Mouse (Mus musculus) gastrocnemius, adult 8-10 months (tissue): ENCODE measurements around the gene Ptpn11. TPM values are rescaled to one million over a fixed set of nuclear protein-coding genes. Genes with fewer than 3 reads are reported as not detected.

Source experiments
- DNase-seq, 2 experiments: peaks; one replicate each; pipeline ENCODE4 v3.0.0; 2022; ENCODE audit warnings: low spot score in 2 of 2
- total RNA-seq, 4 experiments: library from RNA; stranded (reverse); gene quantifications; 2 replicates each; pipeline ENCODE4 v1.2.4; 2022

Ptpn11 gene
- total RNA-seq, 4 experiments from 2014 or later, result 60.1 to 89.9 (median 74.9) TPM

DNA sequence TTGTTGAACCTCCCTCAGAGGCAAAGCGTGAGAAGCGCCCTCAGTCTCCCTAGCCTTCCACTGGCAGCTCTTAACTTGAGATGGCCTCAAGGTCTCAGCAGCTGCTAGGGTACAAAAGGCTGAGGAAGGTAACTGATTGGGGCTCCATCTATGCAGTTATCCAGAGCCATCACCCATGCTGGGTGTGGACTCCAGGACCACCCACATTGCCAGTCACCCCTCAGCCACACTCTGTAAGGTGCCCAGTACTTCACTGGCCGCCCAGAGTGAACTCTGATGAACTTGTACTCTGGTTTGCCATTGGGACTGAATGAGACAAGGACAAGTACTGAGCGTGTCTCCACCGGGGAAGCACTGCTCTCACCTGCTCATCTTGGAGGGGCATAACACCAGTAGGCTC, 61.9 kb downstream of the Ptpn11 start:
- DNase-seq, result no peak

DNA sequence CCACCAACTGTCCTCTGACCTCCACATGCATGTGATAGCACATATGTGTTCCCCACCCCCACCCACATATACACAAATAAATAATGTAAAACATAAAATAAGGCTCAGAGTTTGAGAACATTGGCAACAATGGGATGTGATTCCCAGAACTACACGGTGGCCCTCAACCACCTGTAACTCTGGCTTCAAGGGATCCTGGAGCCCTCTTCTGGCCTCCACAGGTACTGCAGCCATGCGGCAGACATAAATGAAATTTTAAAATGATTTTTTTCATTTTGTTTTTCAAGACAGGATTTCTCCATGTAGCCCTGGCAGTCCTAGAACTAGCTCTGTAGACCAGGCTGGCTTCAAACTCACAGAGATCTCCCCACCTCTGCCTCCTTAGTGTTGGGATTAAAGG, 65.1 kb downstream of the Ptpn11 start:
- DNase-seq, result no peak

DNA sequence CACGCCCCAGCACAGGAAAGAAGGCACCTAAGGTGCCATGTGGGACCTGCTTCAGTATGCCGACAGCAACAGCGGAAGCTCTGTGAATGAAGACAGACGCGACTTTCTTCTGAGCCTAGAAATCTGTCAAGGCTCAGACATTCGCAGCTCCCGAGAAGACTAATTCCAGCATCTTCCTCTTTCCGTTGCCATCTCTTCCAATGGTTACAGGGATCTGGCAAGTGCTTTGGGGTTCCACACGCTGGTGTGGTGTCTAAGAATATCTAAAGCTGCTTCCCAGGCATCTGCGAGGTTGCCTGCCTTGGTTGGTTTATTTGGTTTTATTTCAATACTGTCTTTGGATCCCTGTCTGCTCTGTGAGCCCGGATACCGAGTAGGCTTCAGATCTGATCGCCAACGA, 65.6 kb downstream of the Ptpn11 start:
- no peak for DNase-seq

DNA sequence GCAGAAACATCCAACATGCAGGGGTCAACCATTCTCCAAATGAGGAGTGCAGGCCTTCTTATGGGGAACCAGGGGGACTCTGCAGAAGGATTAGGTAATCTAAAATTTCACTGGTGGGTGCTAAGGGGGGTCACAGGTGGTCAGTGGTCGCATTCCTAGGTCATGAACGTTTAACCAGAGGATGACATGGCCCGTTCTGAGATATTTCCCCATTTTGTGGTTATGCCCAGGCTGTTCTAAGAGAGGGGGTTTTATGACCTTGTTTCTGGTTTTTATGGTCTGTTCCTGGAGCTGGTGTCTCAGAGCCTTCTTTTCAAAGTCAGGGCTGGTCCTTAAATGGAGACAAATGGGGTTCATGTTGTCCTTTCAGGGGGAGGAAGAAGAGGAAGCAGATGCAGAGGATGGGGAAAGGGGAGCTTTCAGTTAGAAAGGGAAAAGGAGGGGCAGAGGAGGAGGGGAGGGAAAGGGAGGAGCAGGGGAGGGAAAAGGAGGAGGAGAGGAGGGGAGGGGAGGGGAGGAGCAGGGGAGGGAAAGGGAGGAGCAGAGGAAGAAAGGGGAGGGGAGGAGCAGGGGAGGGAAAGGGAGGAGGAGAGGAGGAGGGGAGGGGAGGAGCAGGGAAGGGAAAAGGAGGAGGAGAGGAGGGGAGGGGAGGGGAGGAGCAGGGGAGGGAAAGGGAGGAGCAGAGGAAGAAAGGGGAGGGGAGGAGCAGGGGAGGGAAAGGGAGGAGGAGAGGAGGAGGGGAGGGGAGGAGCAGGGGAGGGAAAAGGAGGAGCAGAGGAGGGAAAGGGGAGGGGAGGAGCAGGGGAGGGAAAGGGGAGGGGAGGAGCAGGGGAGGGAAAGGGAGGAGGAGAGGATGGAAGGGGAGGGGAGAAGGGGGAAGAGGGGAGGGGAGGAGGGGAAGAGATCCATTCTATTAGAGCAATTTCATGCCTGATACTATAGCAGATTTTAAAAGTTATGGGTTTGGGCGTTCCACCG, 66.7 kb downstream of the Ptpn11 start:
- no peak for DNase-seq

DNA sequence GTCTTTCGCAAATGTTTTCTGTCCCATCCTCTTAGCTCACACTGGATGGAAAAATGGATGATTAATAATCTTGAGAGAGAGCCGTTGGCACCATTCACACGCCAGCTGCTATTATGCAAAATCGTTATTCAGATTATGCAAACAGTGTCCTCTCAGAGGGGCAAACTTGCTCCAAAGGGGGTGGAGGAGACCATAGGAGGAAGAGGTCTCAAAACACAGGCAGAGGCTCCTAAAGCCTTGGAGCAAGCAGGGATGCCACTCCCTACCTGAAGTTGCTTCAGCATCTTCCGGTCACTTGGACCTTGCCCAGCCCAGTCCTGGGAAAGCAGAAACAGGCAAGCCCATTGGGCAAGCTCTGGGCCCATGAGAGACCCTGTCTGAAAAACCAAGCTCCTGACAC, 67.8 kb downstream of the Ptpn11 start:
- no peak for DNase-seq

DNA sequence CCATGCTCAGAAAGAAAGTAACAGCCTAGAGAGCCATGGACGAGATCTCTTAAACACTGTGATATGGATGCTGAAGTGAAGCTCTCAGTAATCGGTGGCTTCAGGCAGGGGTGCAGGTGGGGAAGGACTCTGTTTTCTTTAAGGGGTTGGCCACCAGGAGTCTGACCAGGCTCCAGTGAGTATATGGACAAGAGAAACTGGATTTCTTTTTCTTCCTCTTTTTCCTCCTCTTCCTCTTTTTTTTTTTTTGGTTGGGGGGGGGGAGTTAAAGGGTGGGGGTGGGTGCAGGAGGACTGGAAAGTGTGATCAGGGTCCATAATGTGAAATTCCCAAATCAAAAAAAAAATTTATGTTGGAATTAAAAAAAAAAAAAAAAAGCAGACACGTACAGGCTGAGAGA, 68.6 kb downstream of the Ptpn11 start:
- no peak for DNase-seq

DNA sequence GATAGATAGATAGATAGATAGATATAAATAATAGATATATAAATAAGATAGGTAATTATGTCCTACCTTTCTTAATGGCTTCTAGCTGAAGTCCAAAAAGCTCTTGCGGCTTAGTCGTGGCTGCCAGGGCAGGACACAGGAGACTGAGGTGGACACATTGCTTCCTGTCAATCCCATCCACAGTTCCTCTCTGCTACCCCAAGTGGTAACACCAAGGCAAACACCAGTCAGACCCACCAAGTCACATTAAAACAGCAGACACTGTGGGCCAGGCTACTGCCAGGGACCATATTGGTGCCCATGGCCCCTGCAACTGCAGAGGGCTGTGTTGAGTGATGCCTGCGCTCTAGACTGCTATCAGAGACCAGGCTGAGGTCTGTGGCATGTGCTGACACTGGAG, 69.2 kb downstream of the Ptpn11 start:
- DNase-seq, result no peak

DNA sequence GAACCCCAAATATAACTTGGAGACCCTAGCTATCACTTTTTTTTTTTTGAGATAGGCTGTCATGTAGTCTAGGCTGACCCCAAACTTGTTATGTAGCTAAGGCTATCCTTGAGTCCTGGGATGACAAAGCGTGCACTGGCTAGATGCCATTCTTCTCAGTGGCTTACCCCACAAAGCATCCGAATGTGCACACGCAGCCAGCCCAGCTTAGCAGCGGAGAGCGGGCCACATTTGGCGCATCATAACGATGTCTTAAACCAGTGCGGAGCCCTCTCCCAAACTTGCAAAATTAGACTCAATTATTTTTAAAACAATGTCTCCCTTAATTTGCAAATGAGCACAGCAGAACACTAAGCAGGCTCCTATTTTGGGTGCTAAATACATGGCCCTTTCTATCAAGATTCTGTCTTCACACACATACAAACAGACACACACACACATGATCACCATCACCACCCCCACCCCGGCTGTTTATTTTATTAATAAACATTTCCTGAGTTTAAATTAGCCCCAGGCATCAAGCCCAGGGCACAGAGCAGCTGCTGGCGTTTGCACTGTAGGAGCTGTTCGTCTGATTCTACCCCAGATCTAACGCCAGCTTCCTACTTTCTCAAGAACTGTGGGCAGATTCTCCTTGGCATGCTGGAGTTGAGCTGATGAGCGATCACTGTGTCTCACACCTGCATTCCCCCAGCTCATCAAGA, 71.7 kb downstream of the Ptpn11 start:
- DNase-seq, result no peak

DNA sequence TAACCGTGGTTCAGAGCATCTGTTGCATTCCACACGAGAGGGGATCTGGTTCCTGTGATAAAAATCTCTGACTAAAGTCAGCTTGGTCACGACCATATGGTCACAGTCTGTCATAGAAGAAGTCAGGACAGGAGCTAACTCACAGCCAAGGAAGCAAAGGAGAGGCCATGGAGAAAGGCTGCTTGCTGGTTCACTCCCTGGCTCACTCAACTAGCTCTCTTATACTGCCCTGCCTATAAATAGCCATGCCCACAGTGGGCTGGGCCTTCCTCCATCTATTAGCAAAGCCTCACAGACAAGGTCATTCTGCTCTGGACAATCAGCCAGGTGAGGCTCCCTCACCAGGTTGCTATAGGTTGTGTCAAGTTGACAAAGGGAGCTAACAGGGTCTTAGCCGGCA, 72.9 kb downstream of the Ptpn11 start:
- no peak for DNase-seq

DNA sequence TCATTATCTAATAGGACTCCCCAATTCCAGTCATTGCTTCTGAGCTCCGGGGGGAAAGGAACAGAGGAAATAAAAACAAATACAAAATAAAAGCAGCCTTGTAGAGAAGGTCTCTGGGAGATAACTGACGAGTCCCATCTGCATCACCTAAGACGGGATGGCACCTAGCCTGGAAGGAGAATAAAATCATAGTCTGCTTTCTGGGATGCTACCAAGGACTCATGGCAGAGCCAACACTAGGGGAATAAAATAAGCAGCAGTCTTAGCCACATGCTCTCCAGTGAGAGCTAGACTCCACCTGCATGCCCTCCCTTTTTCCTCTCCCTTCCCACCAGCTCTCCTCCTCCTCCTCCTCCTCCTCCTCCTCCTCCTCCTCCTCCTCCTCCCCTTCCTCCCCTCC, 74.3 kb downstream of the Ptpn11 start:
- no peak for DNase-seq

DNA sequence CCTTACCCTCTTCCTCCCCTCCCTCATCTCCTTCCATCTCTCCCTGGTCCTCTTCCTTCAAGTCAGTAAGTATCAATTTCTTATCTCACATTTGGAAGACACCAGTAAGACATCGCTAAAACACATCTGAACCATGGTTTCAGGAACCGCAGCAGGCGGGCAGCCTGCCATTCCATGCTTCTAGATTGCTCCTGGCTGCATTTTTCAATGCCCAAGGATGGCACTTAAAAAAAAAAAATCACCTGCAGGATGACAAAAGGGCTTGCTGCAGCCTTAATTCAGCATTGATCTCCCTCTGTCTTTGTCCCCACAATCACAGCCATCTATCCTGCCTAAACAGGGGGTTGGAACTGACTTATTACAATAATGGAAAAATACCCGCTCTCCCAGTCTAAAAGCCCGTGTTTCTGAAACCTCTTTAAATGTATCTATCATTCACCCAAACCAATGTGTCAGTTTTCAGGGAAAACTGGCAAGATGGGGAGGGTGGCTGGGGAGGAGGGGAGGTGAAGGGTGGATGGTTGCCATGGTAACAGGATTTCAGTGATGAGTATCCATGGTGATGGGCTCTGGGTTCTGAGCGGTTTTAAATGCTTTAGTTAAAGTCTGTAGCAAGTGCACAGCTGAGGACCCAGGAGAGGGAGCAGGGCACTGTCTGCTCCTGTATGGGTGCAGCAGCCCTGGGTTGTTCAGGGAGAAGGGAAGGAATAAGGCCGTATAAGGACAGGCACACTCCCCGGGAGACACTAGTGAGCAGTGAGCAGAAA, 75.6 kb downstream of the Ptpn11 start:
- no peak for DNase-seq

DNA sequence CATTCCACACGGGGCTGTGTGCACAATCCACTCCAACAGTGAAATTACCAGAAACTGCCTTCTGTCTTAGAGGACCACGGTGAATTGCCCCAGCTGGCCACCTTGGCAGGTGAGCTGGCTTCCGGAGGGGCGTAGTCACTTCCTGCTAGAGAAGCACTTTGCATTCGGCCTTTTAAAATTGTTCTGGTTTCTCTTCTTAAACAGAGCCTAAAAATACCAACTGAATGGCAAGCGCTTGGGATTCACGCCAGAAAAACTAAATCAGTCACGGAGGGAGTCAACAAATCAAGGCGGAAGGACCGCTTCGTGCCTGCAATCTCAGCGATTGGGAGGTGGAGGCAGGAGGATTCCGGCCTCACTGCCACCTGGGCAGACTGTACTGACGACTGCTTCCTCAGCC, 77.0 kb downstream of the Ptpn11 start:
- DNase-seq, result no peak

DNA sequence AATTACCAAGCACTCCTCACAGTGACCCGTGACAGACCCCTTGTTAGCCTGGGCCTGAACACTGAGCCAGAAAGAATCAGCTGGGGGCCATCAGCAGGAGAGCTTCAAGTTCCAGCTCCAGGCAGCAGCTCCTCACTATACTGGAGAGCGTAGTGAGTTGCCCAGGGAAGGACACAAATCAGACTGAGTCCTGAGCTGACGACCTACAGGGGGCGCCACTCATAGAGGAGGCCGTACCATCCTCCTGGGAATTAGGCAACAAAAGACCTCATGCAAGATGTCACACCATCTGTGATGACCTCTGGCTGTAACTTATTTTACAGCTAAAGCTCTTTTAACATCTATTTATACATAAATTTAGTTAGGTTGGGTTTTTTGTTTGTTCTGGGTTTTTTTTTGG, 78.8 kb downstream of the Ptpn11 start:
- no peak for DNase-seq

DNA sequence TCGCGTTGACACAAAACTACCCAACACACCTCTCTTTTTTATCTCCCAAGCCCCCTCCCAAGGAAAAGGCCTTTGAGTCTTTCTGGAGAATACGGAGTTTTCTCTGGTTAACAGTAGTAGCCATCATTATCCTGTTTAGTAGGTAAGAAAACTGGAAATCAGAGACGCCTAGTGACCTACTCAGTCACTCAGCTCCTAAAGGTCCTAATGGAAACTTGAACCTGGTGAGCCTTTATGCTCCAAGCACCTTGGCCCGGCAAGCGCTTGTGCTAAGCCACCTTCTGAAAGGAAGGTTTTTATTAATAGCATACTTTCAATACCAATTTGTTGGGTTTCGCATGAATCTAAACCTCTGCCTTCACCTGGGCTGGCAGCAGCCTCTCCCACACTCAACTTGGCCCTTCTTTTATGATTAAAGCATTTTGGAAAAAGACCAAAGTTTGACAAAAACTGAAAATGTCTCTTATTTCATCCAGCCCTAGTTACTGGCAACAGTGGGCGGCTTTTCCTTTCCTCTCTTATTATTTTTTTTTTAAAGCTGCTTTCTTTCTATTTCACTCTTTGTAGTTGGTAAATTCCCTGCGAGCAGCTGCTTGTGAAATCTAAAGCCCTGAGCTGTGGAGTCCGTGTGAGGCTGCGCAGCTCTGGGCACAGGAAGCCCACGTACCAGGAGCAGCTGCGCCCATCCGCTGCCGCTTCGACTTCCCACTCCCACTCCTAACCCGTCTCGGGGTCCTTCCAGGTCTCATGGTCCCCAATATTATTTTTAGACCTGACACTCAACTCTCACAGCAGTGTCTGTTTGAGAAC, 79.9 kb downstream of the Ptpn11 start:
- DNase-seq, result no peak

DNA sequence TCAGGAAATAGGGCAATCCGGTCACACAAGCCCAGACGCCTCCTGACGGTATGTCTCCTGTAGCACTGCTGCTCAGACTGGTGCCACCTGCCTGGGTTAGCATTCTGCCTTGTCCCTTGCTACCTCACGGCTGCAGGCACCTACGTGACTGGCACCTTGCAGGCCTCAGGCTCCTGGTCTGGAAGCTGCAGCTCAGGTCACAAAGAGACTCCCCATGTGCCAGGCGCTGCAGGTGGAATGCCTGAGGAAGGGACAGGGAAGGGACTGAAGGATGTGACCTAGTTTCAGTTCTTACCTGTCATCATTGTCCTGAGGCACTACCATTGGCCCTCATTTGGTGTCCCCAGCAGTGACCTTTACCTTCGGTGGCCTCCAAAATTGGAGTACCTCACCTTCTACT, 82.0 kb downstream of the Ptpn11 start:
- DNase-seq, result no peak

DNA sequence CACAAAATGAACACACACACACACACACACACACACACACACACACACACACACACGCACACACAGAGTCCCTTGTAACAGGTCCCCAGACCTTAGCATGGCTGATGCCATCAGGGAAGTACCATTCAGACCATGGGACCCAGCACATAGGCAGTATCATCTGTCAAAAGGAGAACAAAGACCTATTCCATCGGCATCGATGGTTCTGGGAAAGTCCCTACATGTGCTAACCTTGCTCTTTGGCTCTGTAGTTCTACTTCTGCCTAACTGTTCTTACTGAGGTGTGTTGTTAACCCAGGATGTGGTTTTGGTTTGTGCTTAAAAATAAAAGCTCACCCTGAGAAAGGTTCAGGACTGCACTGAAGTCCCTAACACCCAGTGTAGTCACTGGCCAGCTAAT, 84.3 kb downstream of the Ptpn11 start:
- DNase-seq, result no peak

DNA sequence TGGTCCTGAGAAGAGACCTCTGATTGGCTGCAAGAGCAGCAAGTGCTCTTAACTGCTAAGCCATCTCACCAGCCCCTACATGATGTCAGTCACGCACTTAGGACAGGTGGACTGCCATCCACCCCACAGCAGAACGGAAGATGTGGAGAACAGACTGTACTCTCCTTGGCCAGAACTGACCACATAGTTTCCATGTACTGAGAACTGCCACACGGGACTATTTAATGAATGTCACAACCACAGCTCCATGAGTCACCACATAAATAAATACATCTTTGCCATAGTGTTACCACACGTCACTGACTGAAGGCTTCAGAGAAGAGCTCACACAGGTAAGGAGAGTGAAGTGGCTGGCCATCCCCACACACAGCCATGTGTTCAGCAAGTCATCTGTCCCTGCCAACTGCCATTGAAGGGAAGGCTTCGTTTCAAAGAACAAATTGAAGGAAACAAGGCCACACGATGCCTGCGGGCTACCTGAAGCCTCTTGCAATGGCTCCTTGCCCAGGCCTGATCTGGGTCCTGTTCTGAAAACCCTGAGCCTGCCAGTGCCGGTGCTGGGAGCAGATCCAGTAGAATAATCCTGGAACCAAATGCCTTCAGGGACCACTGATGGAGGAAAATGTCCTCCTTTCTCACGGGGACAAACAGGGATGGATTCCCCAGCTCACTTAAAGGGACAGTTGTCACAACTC, 90.2 kb downstream of the Ptpn11 start:
- no peak for DNase-seq

DNA sequence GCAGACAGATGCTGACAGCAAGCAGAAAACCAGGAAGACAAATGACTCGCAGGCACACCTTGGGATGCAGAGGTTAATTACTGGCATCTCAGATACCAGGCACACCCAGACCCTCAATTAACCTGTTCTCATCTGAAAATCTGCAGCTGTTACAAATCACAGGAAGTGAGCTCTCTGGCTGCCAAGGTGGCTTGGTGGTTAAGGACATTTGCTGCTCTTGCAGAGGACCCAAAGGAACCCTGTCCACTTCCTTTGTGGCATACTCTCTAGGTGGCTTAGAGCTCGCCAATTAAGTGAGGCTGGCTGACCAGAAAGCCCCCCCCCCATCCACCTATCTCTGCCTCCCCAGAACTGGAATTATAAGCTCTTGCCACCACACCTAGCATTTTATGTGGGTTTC, 91.1 kb downstream of the Ptpn11 start:
- no peak for DNase-seq

DNA sequence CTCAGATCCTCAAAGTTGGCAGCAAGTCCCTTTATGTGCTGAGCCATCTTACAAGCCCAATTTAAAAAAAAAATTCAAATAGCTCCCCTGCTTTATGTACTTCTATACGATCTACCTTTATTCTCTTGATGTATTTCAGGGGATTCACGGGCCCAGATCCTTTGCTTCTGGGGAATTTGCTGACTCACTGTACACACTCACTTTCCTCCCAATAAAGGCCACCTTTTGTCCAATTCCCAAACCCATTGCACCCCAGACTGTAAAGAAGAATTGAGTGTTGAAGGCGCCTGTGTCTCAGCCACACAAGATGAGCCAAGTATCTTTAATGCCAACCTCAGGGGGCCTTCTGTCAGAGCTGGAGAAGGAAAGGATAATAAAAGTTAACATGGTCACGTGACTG, 93.2 kb downstream of the Ptpn11 start:
- DNase-seq, result no peak

DNA sequence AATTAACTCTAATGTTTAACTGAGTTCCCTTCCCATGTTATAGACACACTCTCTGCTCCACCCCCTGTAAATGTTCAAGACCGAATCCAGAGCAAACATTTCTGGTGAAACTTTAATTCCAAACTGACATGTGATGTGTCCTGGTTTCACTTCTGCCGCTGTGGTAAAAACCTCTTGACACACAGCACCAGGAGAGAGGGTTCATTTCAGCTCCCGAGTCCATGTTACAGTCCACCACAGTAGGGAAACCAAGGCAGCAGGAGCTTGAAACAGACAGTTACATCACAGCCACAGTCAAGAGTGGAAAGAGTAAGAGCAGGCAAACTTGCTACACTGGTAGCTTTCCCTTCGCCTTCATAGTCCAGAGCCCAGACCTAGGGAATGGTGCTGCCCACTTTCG, 94.5 kb downstream of the Ptpn11 start:
- no peak for DNase-seq

DNA sequence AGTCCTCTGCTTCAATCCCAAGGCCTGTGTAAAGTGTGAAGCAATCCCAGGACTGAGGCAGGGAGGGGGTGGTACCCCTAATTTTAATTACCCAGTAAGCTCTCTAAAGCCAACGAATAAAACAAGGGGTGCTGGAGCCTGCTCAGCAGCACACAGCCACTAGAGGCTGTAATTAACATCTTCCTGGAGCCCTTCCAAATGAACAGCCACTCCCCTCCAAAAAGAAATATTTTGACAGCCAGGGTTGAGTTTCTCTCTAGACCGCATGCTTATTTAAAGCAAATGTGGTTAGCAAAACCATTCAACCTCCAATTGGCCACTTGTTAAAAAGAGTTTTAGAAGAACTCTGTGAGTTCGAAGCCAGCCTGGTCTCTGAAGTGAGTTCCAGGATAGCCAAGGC, 97.9 kb downstream of the Ptpn11 start:
- no peak for DNase-seq
